Mouse (Mus musculus) myocyte (in vitro differentiated cells): ENCODE results near the gene Gm28539. TPM values are rescaled to one million over a fixed set of nuclear protein-coding genes. Genes with fewer than 3 reads are reported as not detected.

Experiments
- H3K27me3 ChIP-seq: one replicate; pipeline ENCODE4 v1.6.1; 2011; ENCODE audit not compliant: control insufficient read depth, insufficient read depth, insufficient read length
- H3K36me3 ChIP-seq: one replicate; pipeline ENCODE4 v1.6.1; 2011; ENCODE audit not compliant: control insufficient read depth, insufficient read depth
- H3K4me2 ChIP-seq: one replicate; pipeline ENCODE4 v1.6.1; 2011; ENCODE audit warnings: low read depth, control low read depth
- H3K4me3 ChIP-seq: one replicate; pipeline ENCODE4 v1.5.1; 2011; ENCODE audit warnings: mild to moderate bottlenecking, control low read depth, moderate library complexity
- H3K79me2 ChIP-seq: one replicate; pipeline ENCODE4 v1.6.1; 2011; ENCODE audit not compliant: control insufficient read depth, insufficient read depth
- H3ac ChIP-seq: one replicate; pipeline ENCODE4 v1.6.1; 2011; ENCODE audit not compliant: control insufficient read depth, insufficient read length
- CEBPB ChIP-seq: IDR thresholded peaks from 2 replicates; pipeline ENCODE4 v1.6.1; 2011; ENCODE audit warnings: mild to moderate bottlenecking, moderate library complexity; ENCODE audit not compliant: poor library complexity, insufficient read depth, severe bottlenecking
- E2F4 ChIP-seq: IDR thresholded peaks from one replicate; pipeline ENCODE4 v1.6.1; 2011; ENCODE audit warnings: mild to moderate bottlenecking, control low read depth, moderate library complexity; ENCODE audit not compliant: insufficient read depth
- MAX ChIP-seq: IDR thresholded peaks from one replicate; pipeline ENCODE4 v1.6.1; 2011; ENCODE audit warnings: low read depth, mild to moderate bottlenecking, control low read depth
- MYOD1 ChIP-seq, 3 experiments: IDR thresholded peaks; one replicate each; pipeline ENCODE4 v1.6.1; 2011; ENCODE audit warnings: control low read depth in 2 of 3, low read depth in 2 of 3, mild to moderate bottlenecking in 2 of 3, moderate library complexity in 1 of 3; ENCODE audit not compliant: insufficient read length in 2 of 3, control insufficient read depth in 1 of 3
- MYOG ChIP-seq, 3 experiments: IDR thresholded peaks; one replicate each; pipeline ENCODE4 v1.6.1; 2011; ENCODE audit warnings: control low read depth in 2 of 3, low read depth in 2 of 3, mild to moderate bottlenecking in 2 of 3; ENCODE audit not compliant: insufficient read length in 2 of 3, control insufficient read depth in 1 of 3, insufficient read depth in 1 of 3
- POLR2A ChIP-seq: IDR thresholded peaks from one replicate; pipeline ENCODE4 v1.6.1; 2011; ENCODE audit warnings: low read depth, mild to moderate bottlenecking, control low read depth, moderate library complexity; ENCODE audit not compliant: insufficient read length
- POLR2AphosphoS2 ChIP-seq: IDR thresholded peaks from one replicate; pipeline ENCODE4 v1.6.1; 2011; ENCODE audit warnings: low read depth, control low read depth; ENCODE audit not compliant: insufficient read length
- REST ChIP-seq: IDR thresholded peaks from one replicate; pipeline ENCODE4 v1.6.1; 2011; ENCODE audit warnings: mild to moderate bottlenecking, control low read depth, moderate library complexity; ENCODE audit not compliant: insufficient read depth, insufficient read length
- SRF ChIP-seq: IDR thresholded peaks from one replicate; pipeline ENCODE4 v1.6.1; 2011; ENCODE audit warnings: low read depth; ENCODE audit not compliant: control insufficient read depth, insufficient read length
- TCF12 ChIP-seq: IDR thresholded peaks from one replicate; pipeline ENCODE4 v1.6.1; 2011; ENCODE audit warnings: mild to moderate bottlenecking, control low read depth; ENCODE audit not compliant: poor library complexity, insufficient read depth, severe bottlenecking
- TCF3 ChIP-seq: IDR thresholded peaks from one replicate; pipeline ENCODE4 v1.6.1; 2011; ENCODE audit warnings: low read depth, control low read depth; ENCODE audit not compliant: insufficient read length
- USF1 ChIP-seq: IDR thresholded peaks from one replicate; pipeline ENCODE4 v1.6.1; 2011; ENCODE audit warnings: low read depth, mild to moderate bottlenecking, control low read depth, moderate library complexity
- polyA plus RNA-seq: library from polyadenylated mRNA; unstranded; fragments of >200 nt; fragmentation: generic; extraction: Trizol; gene quantifications from one replicate; pipeline ENCODE4 v1.2.1, GENCODE M21; 2012; ENCODE audit warnings: missing spikeins

Gene Gm28539
- polyA plus RNA-seq, 1 experiment, result 0.49 TPM

DNA sequence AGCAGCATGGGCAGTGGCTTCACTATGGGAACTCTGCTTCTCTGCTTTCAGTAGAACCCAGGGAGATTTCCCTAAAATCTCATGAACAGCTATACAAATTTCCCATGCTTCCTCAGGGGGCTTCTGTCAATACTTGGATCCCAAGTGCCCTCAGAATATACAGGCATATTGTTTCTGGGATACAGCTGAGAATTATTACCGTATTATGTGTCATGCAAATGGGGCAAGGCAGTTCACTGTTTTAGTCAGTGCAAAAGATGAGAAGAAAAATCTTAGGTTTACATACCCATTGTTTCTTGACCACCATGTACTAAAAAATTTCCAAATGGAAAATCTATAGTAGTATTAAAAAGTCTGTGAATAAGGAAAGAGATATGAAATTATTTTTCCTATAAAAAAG is 167.4 kb downstream of the Gm28539 start:
- H3ac ChIP-seq, result no peak overlapping the region
- no peaks in the 10 kb centered on the region for H3K27me3 ChIP-seq
- H3K79me2 ChIP-seq, result no peaks in the 10 kb centered on the region
- no peaks in the 10 kb centered on the region for H3K36me3 ChIP-seq
- no peak overlapping the region for H3K4me3 ChIP-seq
- TF ChIP-seq POLR2AphosphoS2, result no peak
- no peak for TF ChIP-seq SRF
- no peak for TF ChIP-seq TCF12
- TF ChIP-seq TCF3, result no peak
- TF ChIP-seq USF1, result no peak
- TF ChIP-seq E2F4, result no peak
- TF ChIP-seq MYOD1 (IDR thresholded peaks at IDR 0.05; ENCODE audit: control insufficient read depth in 1 of 3, insufficient read length in 2 of 3, low read depth in 2 of 3), result no peak
- no peak for TF ChIP-seq REST
- TF ChIP-seq MYOG (IDR thresholded peaks at IDR 0.05; ENCODE audit: control insufficient read depth in 1 of 3, insufficient read depth in 1 of 3, insufficient read length in 2 of 3, low read depth in 2 of 3), result no peak
- no peak for TF ChIP-seq CEBPB
- no peak for TF ChIP-seq POLR2A
- no peak overlapping the region for H3K4me2 ChIP-seq

DNA sequence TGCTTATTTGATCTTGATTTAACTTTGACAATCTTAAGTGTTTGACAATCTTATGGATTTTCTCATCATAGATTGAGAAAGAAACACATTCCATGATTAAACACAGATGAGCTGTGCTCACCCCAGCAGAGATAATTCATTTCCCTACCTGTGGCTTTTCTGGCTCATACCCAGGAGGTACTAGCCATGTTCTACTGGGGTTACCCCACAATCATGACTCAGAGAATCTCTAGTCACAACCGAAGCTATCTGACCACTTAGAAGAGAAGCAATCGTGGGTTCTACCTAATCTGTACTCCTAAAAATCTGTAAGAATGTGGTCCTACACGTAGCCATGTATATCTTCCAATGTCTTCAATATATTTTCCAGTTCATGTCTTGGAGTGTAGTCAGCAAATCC is 168.9 kb downstream of the Gm28539 start:
- TF ChIP-seq MYOG (IDR thresholded peaks at IDR 0.05; ENCODE audit: control insufficient read depth in 1 of 3, insufficient read depth in 1 of 3, insufficient read length in 2 of 3, low read depth in 2 of 3) (no peak), TCF12 (no peak), E2F4 (no peak), POLR2A (no peak), MYOD1 (IDR thresholded peaks at IDR 0.05; ENCODE audit: control insufficient read depth in 1 of 3, insufficient read length in 2 of 3, low read depth in 2 of 3) (no peak), REST (no peak), CEBPB (no peak), SRF (no peak), MAX (no peak), TCF3 (no peak), POLR2AphosphoS2 (no peak), USF1 (no peak)
- H3K79me2 ChIP-seq, result no peaks in the 10 kb centered on the region
- H3K4me3 ChIP-seq, result no peak overlapping the region
- no peak overlapping the region for H3ac ChIP-seq
- H3K4me2 ChIP-seq, result no peak overlapping the region
- H3K27me3 ChIP-seq, result no peaks in the 10 kb centered on the region
- no peaks in the 10 kb centered on the region for H3K36me3 ChIP-seq

Other genes starting within 250 kb of the Gm28539 start
- 16.9 TPM for gene Tbx1, start 245.9 kb upstream of the Gm28539 start, polyA plus RNA-seq
- 9.4 TPM for gene Gp1bb, start 214.2 kb upstream of the Gm28539 start, polyA plus RNA-seq
- gene Gm49601, start 210.2 kb upstream of the Gm28539 start, polyA plus RNA-seq, result 11.4 TPM
- gene Sept5, start 206.6 kb upstream of the Gm28539 start, polyA plus RNA-seq, result 112 TPM
- 0.35 TPM for gene Cldn5, start 59.7 kb upstream of the Gm28539 start, polyA plus RNA-seq
- gene Ufd1, start 24.8 kb upstream of the Gm28539 start, polyA plus RNA-seq, result 32.0 TPM
- gene Cdc45, start 24.6 kb upstream of the Gm28539 start, polyA plus RNA-seq, result 13.6 TPM
- gene 2510002D24Rik, start within 50 bp of the Gm28539 start, polyA plus RNA-seq, result 1.2 TPM
- gene Mrpl40, start 40.3 kb downstream of the Gm28539 start, polyA plus RNA-seq, result 42.8 TPM
- 33.5 TPM for gene Hira, start 40.5 kb downstream of the Gm28539 start, polyA plus RNA-seq